Mouse (Mus musculus) B cell, adult 2 months (primary cell): ENCODE measurements at regions not wholly inside any gene's neighbourhood (a gene's known extent, or its start where the extent isn't known, plus 50 kb on each side); places are given as distances from the start of the nearest gene placed in this dataset.

Source experiments
- DNase-seq, 2 experiments: peaks; one replicate each; pipeline ENCODE4 v3.0.0; 2022

GRCm38 (mm10) chr11:112982165-112982801 lies 200.3 kb downstream of the Sox9 start:
- no peak for DNase-seq

GRCm38 (mm10) chr11:112982802-112983591 lies 201.0 kb downstream of the Sox9 start:
- no peak for DNase-seq

- no peak for DNase-seq
Observed at GRCm38 (mm10) chr11:112986029-112986573, 204.1 kb downstream of the Sox9 start.

- no peak for DNase-seq
Observed at GRCm38 (mm10) chr11:112987782-112988181, 205.8 kb downstream of the Sox9 start.

- no peak for DNase-seq
Observed at GRCm38 (mm10) chr11:112988900-112989299, 206.9 kb downstream of the Sox9 start.

- no peak for DNase-seq
Observed at GRCm38 (mm10) chr11:112989981-112990512, 208.0 kb downstream of the Sox9 start.

GRCm38 (mm10) chr11:112990751-112991150 lies 208.7 kb downstream of the Sox9 start:
- DNase-seq, result no peak

- no peak for DNase-seq
Observed at GRCm38 (mm10) chr11:112991862-112992261, 209.8 kb downstream of the Sox9 start.

GRCm38 (mm10) chr11:112998777-112999583 lies 217.0 kb downstream of the Sox9 start:
- no peak for DNase-seq

- DNase-seq, result no peak
Observed at GRCm38 (mm10) chr11:113001071-113001470, 219.0 kb downstream of the Sox9 start.

- DNase-seq, result no peak
Observed at GRCm38 (mm10) chr11:113005895-113006294, 223.9 kb downstream of the Sox9 start.

GRCm38 (mm10) chr11:113008521-113008920 lies 226.5 kb downstream of the Sox9 start:
- DNase-seq, result no peak

GRCm38 (mm10) chr11:113009376-113009775 lies 227.4 kb downstream of the Sox9 start:
- no peak for DNase-seq

GRCm38 (mm10) chr11:113010906-113011305 lies 228.9 kb downstream of the Sox9 start:
- no peak for DNase-seq

- no peak for DNase-seq
Observed at GRCm38 (mm10) chr11:113014186-113015010, 232.4 kb downstream of the Sox9 start.

- DNase-seq, result no peak
Observed at GRCm38 (mm10) chr11:113015686-113016304, 233.8 kb downstream of the Sox9 start.

- no peak for DNase-seq
Observed at GRCm38 (mm10) chr11:113016801-113017715, 235.0 kb downstream of the Sox9 start.

- DNase-seq, result no peak
Observed at GRCm38 (mm10) chr11:113021533-113021932, 239.5 kb downstream of the Sox9 start.

- DNase-seq, result no peak
Observed at GRCm38 (mm10) chr11:113026994-113027393, 245.0 kb downstream of the Sox9 start.

GRCm38 (mm10) chr11:113028235-113028919 lies 246.4 kb downstream of the Sox9 start:
- DNase-seq, result no peak
